Mouse (Mus musculus) left cerebral cortex, adult 2 months (tissue): ENCODE data around the gene Tlnrd1. TPM values are rescaled to one million over a fixed set of nuclear protein-coding genes. Genes with fewer than 3 reads are reported as not detected.

Source experiments
- DNase-seq, 2 experiments: peaks; one replicate each; pipeline ENCODE4 v3.0.0; 2021 to 2022; ENCODE audit warnings: low spot score in 2 of 2, mixed read lengths in 1 of 2; ENCODE audit errors: extremely low spot score in 1 of 2
- H3K27ac ChIP-seq: fragments of 200-600 bp; 2 replicates; pipeline ENCODE4 v1.8.1; 2022
- H3K4me3 ChIP-seq: fragments of 200-600 bp; 2 replicates; pipeline ENCODE4 v1.8.1; 2022
- CTCF ChIP-seq: fragments of 200-600 bp; IDR thresholded peaks from 2 replicates; pipeline ENCODE4 v1.8.1; 2022; ENCODE audit warnings: antibody characterized with exemption, mild to moderate bottlenecking, moderate library complexity
- intact Hi-C: fragments of 180-260 bp; cut with DNase I; formaldehyde crosslinking; loops from one replicate; pipeline ENCODE4 v1.15.1; 2025
- total RNA-seq, 2 experiments: library from RNA; stranded (reverse); gene quantifications; 2 replicates each; pipeline ENCODE4 v1.2.3; 2021

Gene Tlnrd1
- total RNA-seq, 2 experiments from 2014 or later = 22.8 to 26.9 TPM

GRCm38 (mm10) chr7:83855203-83855602 is 28.9 kb downstream of the Tlnrd1 start:
- H3K4me3 ChIP-seq = no peak overlapping the region
- no peak for DNase-seq
- intact Hi-C loops = no loop called here
- no peak overlapping the region for H3K27ac ChIP-seq
- no peak for TF ChIP-seq CTCF

GRCm38 (mm10) chr7:83852381-83853380 is 31.4 kb downstream of the Tlnrd1 start:
- no peak overlapping the region for H3K4me3 ChIP-seq
- TF ChIP-seq CTCF = no peak

GRCm38 (mm10) chr7:83851569-83852380 is 32.3 kb downstream of the Tlnrd1 start:
- no peak for DNase-seq
- intact Hi-C loops = no loop called here
- no peak for TF ChIP-seq CTCF
- no peak overlapping the region for H3K27ac ChIP-seq
- H3K4me3 ChIP-seq = no peak overlapping the region

More at GRCm38 (mm10) chr7:83852381-83853380, 31.4 kb downstream of the Tlnrd1 start:
- no peak for DNase-seq
- intact Hi-C loops = no loop called here
- H3K27ac ChIP-seq = no peak overlapping the region

GRCm38 (mm10) chr7:83847187-83848075 is 36.7 kb downstream of the Tlnrd1 start:
- no peak overlapping the region for H3K4me3 ChIP-seq
- DNase-seq = no peak
- TF ChIP-seq CTCF = no peak
- no peak overlapping the region for H3K27ac ChIP-seq
- intact Hi-C loops = no loop called here

- intact Hi-C loops = no loop called here
- Histone ChIP-seq H3K27ac (no peak overlapping the region), H3K4me3 (no peak overlapping the region)
- TF ChIP-seq CTCF = no peak
- DNase-seq = no peak
Measured at GRCm38 (mm10) chr7:83844807-83845206, 39.3 kb downstream of the Tlnrd1 start.

- intact Hi-C loops = no loop called here
- Histone ChIP-seq H3K27ac (no peak overlapping the region), H3K4me3 (no peak overlapping the region)
- DNase-seq = no peak
- no peak for TF ChIP-seq CTCF
Measured at GRCm38 (mm10) chr7:83842486-83843259, 41.4 kb downstream of the Tlnrd1 start.

- no peak for DNase-seq
- intact Hi-C loops = no loop called here
- no peak for TF ChIP-seq CTCF
- Histone ChIP-seq H3K4me3 (no peak overlapping the region), H3K27ac (no peak overlapping the region)
Measured at GRCm38 (mm10) chr7:83840076-83840475, 44.0 kb downstream of the Tlnrd1 start.

- Histone ChIP-seq H3K27ac (no peak overlapping the region), H3K4me3 (no peak overlapping the region)
- no peak for TF ChIP-seq CTCF
- intact Hi-C loops = no loop called here
- no peak for DNase-seq
Measured at GRCm38 (mm10) chr7:83838525-83839224, 45.4 kb downstream of the Tlnrd1 start.

Other genes with a start within 250 kb of the Tlnrd1 start
- gene Il16, start 138.6 kb downstream of the Tlnrd1 start, total RNA-seq = 1 to 10 TPM; 2.2 to 2.4 TPM
- under 1 TPM in 1 of 2 experiments, not detected in 1; 0.94 TPM for gene Cfap161, start 89.4 kb downstream of the Tlnrd1 start, total RNA-seq
- 10 to 100 TPM; 53.5 to 60.4 TPM for gene Mesd, start 161 bp upstream of the Tlnrd1 start, total RNA-seq
- 10 to 100 TPM; 16.3 to 16.9 TPM for gene Cemip, start 202.2 kb upstream of the Tlnrd1 start, total RNA-seq